Mouse (Mus musculus): ENCODE data around the gene Luzp1. TPM values are rescaled to one million over a fixed set of nuclear protein-coding genes. Genes with fewer than 3 reads are reported as not detected.

The Luzp1 gene
- polyA plus RNA-seq, 1 experiment from 2014 or later, result 115 TPM

GRCm38 (mm10) chr4:136594006-136594405, 124.4 kb downstream of the Luzp1 start:
- 77% methylated on average over 2 of the region's 2 CpGs for WGBS
- ATAC-seq, result no peak

DNA sequence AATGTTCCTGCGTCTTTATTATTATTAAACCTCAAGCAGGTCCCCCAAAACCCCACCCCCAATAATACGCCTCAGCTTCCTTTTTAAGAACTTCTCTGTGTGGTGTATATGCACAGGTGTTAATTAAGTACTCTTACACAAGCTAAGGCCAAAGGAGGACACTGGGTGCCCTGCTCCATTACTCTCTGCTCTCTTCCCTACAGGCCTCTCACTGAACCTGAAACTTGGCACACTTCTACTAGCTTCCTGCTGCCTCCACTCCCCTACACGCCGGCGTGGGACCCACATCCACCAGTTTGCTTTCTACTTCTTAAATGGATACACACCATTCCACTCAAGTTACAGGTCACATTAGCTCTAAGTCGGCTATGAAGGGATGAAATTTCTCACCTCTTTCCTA, 125.7 kb downstream of the Luzp1 start:
- WGBS, result 76% methylated on average over 6 of the region's 6 CpGs
- no peaks in the 10 kb centered on the region for H3K27me3 ChIP-seq (replicated peaks; ENCODE audit: control insufficient read depth, insufficient read depth, low read length)
- no peak overlapping the region for H3K27ac ChIP-seq (ENCODE audit: low read length)
- no peak overlapping the region for H3K4me3 ChIP-seq (ENCODE audit: low read length)
- 0 out of 2 replicates have a peak, but pooled peaks cover 2% of the 10 kb centered on the region for H3K36me3 ChIP-seq (ENCODE audit: control insufficient read depth, insufficient read depth, low read length)
- H3K4me2 ChIP-seq (ENCODE audit: low read depth, low read length), result no peak overlapping the region
- peaks cover 2% of the 10 kb centered on the region; the same call in 1 of the 2 replicates for H3K4me1 ChIP-seq (ENCODE audit: control insufficient read depth, insufficient read depth, low read length)
- ATAC-seq, result no peak
- H3K9me3 ChIP-seq (ENCODE audit: control insufficient read depth, low read length), result no peaks in the 10 kb centered on the region
- H3K9ac ChIP-seq (ENCODE audit: low read depth, low read length), result no peak overlapping the region

More at GRCm38 (mm10) chr4:136594006-136594405, 124.4 kb downstream of the Luzp1 start:
- no peak overlapping the region for H3K27ac ChIP-seq (ENCODE audit: low read length)
- no peak overlapping the region for H3K4me2 ChIP-seq (ENCODE audit: low read depth, low read length)
- no peak overlapping the region for H3K4me3 ChIP-seq (ENCODE audit: low read length)
- H3K4me1 ChIP-seq (ENCODE audit: control insufficient read depth, insufficient read depth, low read length), result peaks cover 2% of the 10 kb centered on the region; the same call in 1 of the 2 replicates
- H3K27me3 ChIP-seq (replicated peaks; ENCODE audit: control insufficient read depth, insufficient read depth, low read length), result no peaks in the 10 kb centered on the region
- H3K36me3 ChIP-seq (ENCODE audit: control insufficient read depth, insufficient read depth, low read length), result 0 out of 2 replicates have a peak, but pooled peaks cover 2% of the 10 kb centered on the region
- H3K9ac ChIP-seq (ENCODE audit: low read depth, low read length), result no peak overlapping the region
- H3K9me3 ChIP-seq (ENCODE audit: control insufficient read depth, low read length), result no peaks in the 10 kb centered on the region

DNA sequence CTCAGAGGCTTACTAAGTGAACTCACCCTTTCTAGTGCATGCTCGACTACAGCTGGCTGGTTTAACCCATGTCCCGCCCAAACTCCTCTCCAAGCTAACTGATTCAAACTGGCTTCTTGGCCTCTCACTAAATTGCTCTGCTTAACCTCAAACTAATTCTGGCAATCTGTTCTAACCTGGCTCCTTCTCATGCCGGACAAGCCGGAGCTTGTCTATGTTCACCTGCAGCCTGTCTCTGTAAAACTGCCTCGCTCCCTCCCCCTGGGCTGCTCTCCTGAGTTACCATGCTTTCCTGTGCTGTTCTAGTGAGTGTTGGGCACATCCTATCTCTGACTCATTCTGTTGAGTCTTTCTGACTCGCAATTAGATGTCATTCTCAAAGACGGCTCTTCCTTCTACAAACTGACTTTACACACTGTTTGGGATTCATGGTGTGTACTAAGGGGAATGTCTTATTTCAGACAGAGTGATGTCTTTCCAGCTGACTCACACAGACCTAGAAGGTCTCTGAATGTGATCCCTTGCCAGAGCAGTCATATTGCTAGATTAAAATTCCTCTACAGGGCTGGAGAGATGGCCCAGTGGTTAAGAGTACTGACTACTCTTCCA, 128.8 kb downstream of the Luzp1 start:
- Histone ChIP-seq H3K27ac (ENCODE audit: low read length) (no peak overlapping the region), H3K4me2 (ENCODE audit: low read depth, low read length) (no peak overlapping the region), H3K27me3 (replicated peaks; ENCODE audit: control insufficient read depth, insufficient read depth, low read length) (no peaks in the 10 kb centered on the region), H3K4me1 (ENCODE audit: control insufficient read depth, insufficient read depth, low read length) (peaks cover 12% of the 10 kb centered on the region; the same call in 1 of the 2 replicates), H3K9ac (ENCODE audit: low read depth, low read length) (no peak overlapping the region), H3K9me3 (ENCODE audit: control insufficient read depth, low read length) (no peaks in the 10 kb centered on the region), H3K4me3 (ENCODE audit: low read length) (no peak overlapping the region), H3K36me3 (ENCODE audit: control insufficient read depth, insufficient read depth, low read length) (no peaks in the 10 kb centered on the region)
- 79% methylated on average over 7 of the region's 7 CpGs for WGBS
- no peak for ATAC-seq

- no peak overlapping the region for H3K27ac ChIP-seq (ENCODE audit: low read length)
- no peaks in the 10 kb centered on the region for H3K9me3 ChIP-seq (ENCODE audit: control insufficient read depth, low read length)
- no peak overlapping the region for H3K4me2 ChIP-seq (ENCODE audit: low read depth, low read length)
- H3K4me1 ChIP-seq (ENCODE audit: control insufficient read depth, insufficient read depth, low read length), result peaks cover 12% of the 10 kb centered on the region; the same call in 1 of the 2 replicates
- no peaks in the 10 kb centered on the region for H3K36me3 ChIP-seq (ENCODE audit: control insufficient read depth, insufficient read depth, low read length)
- WGBS, result 96% methylated on average over 3 of the region's 3 CpGs
- H3K27me3 ChIP-seq (replicated peaks; ENCODE audit: control insufficient read depth, insufficient read depth, low read length), result no peaks in the 10 kb centered on the region
- H3K4me3 ChIP-seq (ENCODE audit: low read length), result no peak overlapping the region
- no peak overlapping the region for H3K9ac ChIP-seq (ENCODE audit: low read depth, low read length)
- ATAC-seq, result no peak
Observed at GRCm38 (mm10) chr4:136599869-136600268, 130.3 kb downstream of the Luzp1 start.

DNA sequence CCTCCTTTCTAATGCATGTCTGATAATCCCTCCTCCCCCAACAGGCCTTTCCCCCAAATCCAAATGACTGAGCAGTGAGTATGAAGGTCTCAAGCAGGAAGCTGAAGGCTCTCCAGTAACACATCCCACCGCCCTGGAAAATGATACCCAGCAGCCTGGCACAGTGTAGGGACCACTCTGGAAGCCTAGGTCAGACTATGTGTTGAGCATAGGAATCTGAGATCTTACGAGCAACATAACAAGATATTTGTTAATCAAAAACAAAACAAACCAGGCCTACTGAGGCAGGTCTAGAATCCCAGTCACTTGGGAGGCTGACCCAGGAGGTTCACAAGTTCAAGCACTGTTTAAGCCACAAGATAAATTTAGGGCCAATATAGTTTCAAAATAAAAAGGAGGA, 131.0 kb downstream of the Luzp1 start:
- Histone ChIP-seq H3K9me3 (ENCODE audit: control insufficient read depth, low read length) (no peaks in the 10 kb centered on the region), H3K36me3 (ENCODE audit: control insufficient read depth, insufficient read depth, low read length) (no peaks in the 10 kb centered on the region), H3K27me3 (replicated peaks; ENCODE audit: control insufficient read depth, insufficient read depth, low read length) (no peaks in the 10 kb centered on the region), H3K27ac (ENCODE audit: low read length) (no peak overlapping the region), H3K9ac (ENCODE audit: low read depth, low read length) (no peak overlapping the region), H3K4me1 (ENCODE audit: control insufficient read depth, insufficient read depth, low read length) (peaks cover 12% of the 10 kb centered on the region; the same call in 1 of the 2 replicates), H3K4me3 (ENCODE audit: low read length) (peak overlapping the region; percentile 93), H3K4me2 (ENCODE audit: low read depth, low read length) (peak overlapping the region; percentile 68)
- 83% methylated on average over 2 of the region's 2 CpGs for WGBS
- ATAC-seq, result no peak

DNA sequence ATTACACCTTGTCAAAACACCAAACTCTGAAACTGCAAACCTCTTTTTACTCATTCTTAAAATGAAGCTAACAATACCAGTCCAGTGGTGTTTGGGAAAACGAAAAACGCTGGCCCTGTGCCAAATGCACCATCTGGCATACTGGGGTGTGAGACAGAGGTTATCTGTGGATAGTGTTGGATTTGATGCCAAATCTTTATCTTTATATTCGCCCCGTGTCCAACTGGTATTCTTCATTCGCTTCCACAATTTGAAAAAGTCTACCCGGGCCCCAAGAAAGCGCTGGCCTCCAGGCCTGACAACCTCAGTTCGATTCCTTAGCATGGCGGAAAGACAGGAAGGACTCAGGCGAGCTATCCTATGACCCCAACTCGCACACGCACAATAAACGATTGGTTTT, 131.9 kb downstream of the Luzp1 start:
- 0 out of 2 replicates have a peak, but pooled peaks have one; percentile 23 for ATAC-seq
- Histone ChIP-seq H3K4me1 (ENCODE audit: control insufficient read depth, insufficient read depth, low read length) (peaks cover 12% of the 10 kb centered on the region; the same call in 1 of the 2 replicates), H3K9ac (ENCODE audit: low read depth, low read length) (peak overlapping the region; percentile 99), H3K27ac (ENCODE audit: low read length) (peak overlapping the region; percentile 89), H3K4me2 (ENCODE audit: low read depth, low read length) (peak overlapping the region; percentile 68), H3K27me3 (replicated peaks; ENCODE audit: control insufficient read depth, insufficient read depth, low read length) (no peaks in the 10 kb centered on the region), H3K4me3 (ENCODE audit: low read length) (peak overlapping the region; percentile 93), H3K9me3 (ENCODE audit: control insufficient read depth, low read length) (no peaks in the 10 kb centered on the region), H3K36me3 (ENCODE audit: control insufficient read depth, insufficient read depth, low read length) (no peaks in the 10 kb centered on the region)
- under 1% methylated on average over 13 of the region's 13 CpGs for WGBS

DNA sequence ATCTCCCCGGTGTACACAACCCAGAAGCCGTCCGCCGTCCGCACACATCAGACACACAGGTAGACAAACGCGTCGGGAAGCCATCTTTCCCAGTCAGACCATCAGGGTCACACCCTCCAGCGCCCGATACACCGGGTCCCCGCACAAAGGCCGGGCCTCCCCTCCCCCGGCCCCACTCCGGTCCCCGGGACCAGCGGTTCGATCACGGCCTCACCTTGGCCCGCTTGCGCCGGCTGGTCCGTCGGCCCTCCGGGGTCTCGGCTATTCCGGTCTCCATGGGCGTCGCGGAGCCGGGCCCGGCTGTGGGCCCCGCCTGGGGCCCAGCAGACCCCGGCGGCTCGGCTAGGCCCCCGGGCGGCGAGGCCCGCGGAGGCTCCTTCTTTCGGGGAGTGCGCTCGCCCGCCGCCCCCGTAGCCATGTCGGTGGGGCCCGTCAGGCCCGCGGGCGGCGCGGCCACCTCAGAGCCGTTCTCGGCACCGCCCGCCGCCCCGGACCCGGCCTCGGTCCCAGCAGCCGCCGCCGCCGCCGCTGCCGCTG, 132.5 kb downstream of the Luzp1 start:
- H3K9me3 ChIP-seq (ENCODE audit: control insufficient read depth, low read length), result no peaks in the 10 kb centered on the region
- H3K4me2 ChIP-seq (ENCODE audit: low read depth, low read length), result peak overlapping the region; percentile 68
- no peaks in the 10 kb centered on the region for H3K36me3 ChIP-seq (ENCODE audit: control insufficient read depth, insufficient read depth, low read length)
- peak overlapping the region; percentile 93 for H3K4me3 ChIP-seq (ENCODE audit: low read length)
- peak; percentile 68 for ATAC-seq
- no peaks in the 10 kb centered on the region for H3K27me3 ChIP-seq (replicated peaks; ENCODE audit: control insufficient read depth, insufficient read depth, low read length)
- under 1% methylated on average over 50 of the region's 68 CpGs for WGBS
- H3K27ac ChIP-seq (ENCODE audit: low read length), result peak overlapping the region; percentile 89
- H3K9ac ChIP-seq (ENCODE audit: low read depth, low read length), result peak overlapping the region; percentile 99
- peaks cover 12% of the 10 kb centered on the region; the same call in 1 of the 2 replicates for H3K4me1 ChIP-seq (ENCODE audit: control insufficient read depth, insufficient read depth, low read length)

- Histone ChIP-seq H3K27ac (ENCODE audit: low read length) (peak within 1 kb of the TSS; percentile 89), H3K4me3 (ENCODE audit: low read length) (peak within 1 kb of the TSS; percentile 93), H3K4me2 (ENCODE audit: low read depth, low read length) (peak within 1 kb of the TSS; percentile 68), H3K4me1 (ENCODE audit: control insufficient read depth, insufficient read depth, low read length) (peaks cover 12% of the 10 kb centered on the region; the same call in 1 of the 2 replicates), H3K27me3 (replicated peaks; ENCODE audit: control insufficient read depth, insufficient read depth, low read length) (no peaks in the 10 kb centered on the region), H3K36me3 (ENCODE audit: control insufficient read depth, insufficient read depth, low read length) (no peaks in the 10 kb centered on the region), H3K9me3 (ENCODE audit: control insufficient read depth, low read length) (no peaks in the 10 kb centered on the region), H3K9ac (ENCODE audit: low read depth, low read length) (peak within 1 kb of the TSS; percentile 99)
- peak; percentile 84 for ATAC-seq
- under 1% methylated on average over 45 of the region's 45 CpGs for WGBS
Observed at GRCm38 (mm10) chr4:136602568-136602967, 133.0 kb downstream of the Luzp1 start, which contains the start of gene Kdm1a. Gene Kdm1a, minus strand, starts transcription at chr4:136602723.

All from intestine, embryonic 16.5 days (tissue).